Mouse (Mus musculus): Measurements from ENCODE around the gene Tmem132c.

Gene Tmem132c

DNA sequence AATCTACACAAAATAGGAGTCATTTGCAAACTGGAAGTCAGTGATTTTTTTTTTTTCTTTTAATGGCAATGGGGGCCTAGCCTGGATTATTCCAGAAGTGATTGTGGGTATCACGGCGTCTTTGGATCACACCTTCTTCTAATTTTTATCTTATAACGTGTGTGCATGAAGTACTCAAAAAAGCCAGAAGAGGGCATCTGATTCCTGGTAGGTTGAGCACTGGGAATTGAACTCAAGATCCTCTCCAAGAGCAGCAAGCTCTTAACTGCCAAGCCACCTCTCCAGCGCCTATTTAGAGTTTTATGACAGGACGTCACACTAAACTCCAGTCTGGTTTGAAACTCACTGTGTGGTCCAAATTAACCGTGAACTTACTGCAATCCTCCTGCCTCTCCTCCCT is 346.2 kb downstream of the Tmem132c start:
- peaks cover 15% of the 10 kb centered on the region for H3K36me3 ChIP-seq (ENCODE audit: insufficient read depth, low read length)
- H3K4me1 ChIP-seq (replicated peaks; ENCODE audit: low read depth, low read length) = peaks cover 13% of the 10 kb centered on the region
- H3K27me3 ChIP-seq (ENCODE audit: insufficient read depth, low read length) = no peaks in the 10 kb centered on the region
- no peak overlapping the region for H3K4me3 ChIP-seq (replicated peaks; ENCODE audit: low read length)
- H3K9me3 ChIP-seq (ENCODE audit: low read length) = no peaks in the 10 kb centered on the region
- TF ChIP-seq NANOG (IDR thresholded peaks at IDR 0.05; ENCODE audit: borderline replicate concordance, low read length) (no peak), CTCF (conservative IDR thresholded peaks at IDR 0.05; ENCODE audit: low read length) (peak; percentile 40), POU5F1 (IDR thresholded peaks at IDR 0.05; ENCODE audit: borderline replicate concordance, low read length) (no peak)

DNA sequence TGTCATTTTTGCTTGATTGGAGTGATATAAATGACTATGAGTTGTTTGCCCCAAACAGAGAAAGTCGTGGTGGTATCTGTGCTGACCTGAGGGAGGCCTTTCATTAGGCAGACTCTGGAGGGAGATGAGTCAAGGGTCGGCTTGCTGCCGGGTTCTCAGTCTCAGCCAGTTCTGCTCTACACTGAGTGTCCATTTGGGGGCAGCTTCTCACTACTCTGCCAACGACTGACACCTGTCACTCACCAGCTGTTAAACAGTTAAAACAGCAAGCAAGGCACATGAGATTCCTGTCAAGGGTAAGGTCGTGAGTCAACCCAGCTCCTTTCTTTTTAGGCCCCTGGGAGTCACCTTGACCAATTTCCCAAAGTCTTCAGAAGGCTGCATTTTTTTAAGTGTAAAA is 350.8 kb downstream of the Tmem132c start:
- no peak for TF ChIP-seq CTCF (conservative IDR thresholded peaks at IDR 0.05; ENCODE audit: low read length)
- TF ChIP-seq POU5F1 (IDR thresholded peaks at IDR 0.05; ENCODE audit: borderline replicate concordance, low read length) = no peak
- no peak for TF ChIP-seq NANOG (IDR thresholded peaks at IDR 0.05; ENCODE audit: borderline replicate concordance, low read length)
- peaks cover 40% of the 10 kb centered on the region for H3K4me1 ChIP-seq (replicated peaks; ENCODE audit: low read depth, low read length)
- no peak overlapping the region for H3K4me3 ChIP-seq (replicated peaks; ENCODE audit: low read length)
- no peaks in the 10 kb centered on the region for H3K27me3 ChIP-seq (ENCODE audit: insufficient read depth, low read length)
- H3K9me3 ChIP-seq (ENCODE audit: low read length) = no peaks in the 10 kb centered on the region
- peaks cover 61% of the 10 kb centered on the region for H3K36me3 ChIP-seq (ENCODE audit: insufficient read depth, low read length)

DNA sequence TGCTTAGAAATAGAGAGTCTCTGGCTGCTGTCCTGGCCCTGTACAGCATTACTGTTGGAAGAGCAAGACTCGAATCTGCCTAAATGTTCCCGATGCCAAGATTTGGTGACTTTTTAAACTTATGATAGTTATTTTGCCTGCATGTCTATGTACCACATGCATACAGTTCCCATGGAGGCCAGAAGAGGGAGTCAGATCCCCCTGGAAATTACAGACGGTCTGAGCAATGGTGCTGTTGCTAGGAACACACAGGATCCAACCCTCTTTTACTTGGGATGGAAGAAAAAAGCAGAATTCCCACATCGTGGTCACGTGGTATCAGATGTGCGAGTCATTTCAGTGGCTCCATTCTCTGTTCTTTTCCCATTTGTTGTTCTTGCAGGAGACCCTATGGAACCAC is 351.2 kb downstream of the Tmem132c start:
- TF ChIP-seq CTCF (conservative IDR thresholded peaks at IDR 0.05; ENCODE audit: low read length) = peak; percentile 59
- no peak for TF ChIP-seq POU5F1 (IDR thresholded peaks at IDR 0.05; ENCODE audit: borderline replicate concordance, low read length)

DNA sequence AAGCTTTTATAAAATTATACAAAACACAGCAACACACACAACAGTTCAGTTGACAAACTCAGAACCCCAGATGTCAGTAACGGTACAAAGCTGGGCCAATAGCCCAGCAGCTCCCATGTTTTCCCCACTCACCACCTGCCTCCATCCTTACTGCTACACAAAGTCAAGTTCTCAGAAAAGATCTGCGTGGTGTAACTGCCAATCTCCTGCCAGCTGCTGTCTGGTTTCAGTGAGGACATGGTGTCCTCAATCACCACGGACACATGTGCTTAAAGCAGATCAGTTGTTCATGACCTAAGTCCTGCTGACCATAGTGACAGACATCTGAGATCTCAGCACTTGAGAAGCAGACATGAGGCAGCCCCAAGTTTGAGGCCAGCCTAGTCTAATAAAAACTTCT is 354.1 kb downstream of the Tmem132c start:
- H3K4me3 ChIP-seq (replicated peaks; ENCODE audit: low read length) = no peak overlapping the region
- TF ChIP-seq POU5F1 (IDR thresholded peaks at IDR 0.05; ENCODE audit: borderline replicate concordance, low read length) (no peak), NANOG (IDR thresholded peaks at IDR 0.05; ENCODE audit: borderline replicate concordance, low read length) (no peak), CTCF (conservative IDR thresholded peaks at IDR 0.05; ENCODE audit: low read length) (no peak)
- no peaks in the 10 kb centered on the region for H3K27me3 ChIP-seq (ENCODE audit: insufficient read depth, low read length)
- H3K9me3 ChIP-seq (ENCODE audit: low read length) = no peaks in the 10 kb centered on the region
- H3K4me1 ChIP-seq (replicated peaks; ENCODE audit: low read depth, low read length) = peaks cover 40% of the 10 kb centered on the region
- peaks cover 93% of the 10 kb centered on the region for H3K36me3 ChIP-seq (ENCODE audit: insufficient read depth, low read length)

More for the DNA sequence above, 351.2 kb downstream of the Tmem132c start:
- H3K36me3 ChIP-seq (ENCODE audit: insufficient read depth, low read length) = peaks cover 65% of the 10 kb centered on the region
- no peaks in the 10 kb centered on the region for H3K9me3 ChIP-seq (ENCODE audit: low read length)
- H3K4me3 ChIP-seq (replicated peaks; ENCODE audit: low read length) = no peak overlapping the region
- H3K4me1 ChIP-seq (replicated peaks; ENCODE audit: low read depth, low read length) = peaks cover 40% of the 10 kb centered on the region
- H3K27me3 ChIP-seq (ENCODE audit: insufficient read depth, low read length) = no peaks in the 10 kb centered on the region

DNA sequence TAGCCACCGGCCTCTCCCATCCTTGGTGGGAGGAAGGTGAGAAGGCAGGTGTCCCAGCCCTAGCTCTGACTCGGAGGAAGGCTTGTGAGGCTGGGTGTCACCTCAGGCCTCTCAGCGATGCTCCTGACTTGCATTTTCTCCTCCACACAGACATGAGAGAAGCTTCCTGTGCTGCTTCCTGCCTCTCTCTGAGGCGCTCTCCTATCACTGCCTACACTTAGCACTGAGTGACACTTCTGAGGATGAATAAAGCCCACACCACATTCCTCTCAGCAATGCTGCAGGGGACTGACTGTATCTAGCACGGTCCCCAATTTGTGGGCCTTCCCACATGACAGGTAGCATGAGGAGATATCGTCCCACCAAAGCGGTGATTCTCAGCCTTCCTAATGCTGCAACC is 355.3 kb downstream of the Tmem132c start:
- H3K36me3 ChIP-seq (ENCODE audit: insufficient read depth, low read length) = peaks cover 99% of the 10 kb centered on the region
- H3K27me3 ChIP-seq (ENCODE audit: insufficient read depth, low read length) = no peaks in the 10 kb centered on the region
- H3K4me3 ChIP-seq (replicated peaks; ENCODE audit: low read length) = no peak overlapping the region
- H3K9me3 ChIP-seq (ENCODE audit: low read length) = no peaks in the 10 kb centered on the region
- TF ChIP-seq CTCF (conservative IDR thresholded peaks at IDR 0.05; ENCODE audit: low read length) (no peak), POU5F1 (IDR thresholded peaks at IDR 0.05; ENCODE audit: borderline replicate concordance, low read length) (no peak), NANOG (IDR thresholded peaks at IDR 0.05; ENCODE audit: borderline replicate concordance, low read length) (no peak)
- H3K4me1 ChIP-seq (replicated peaks; ENCODE audit: low read depth, low read length) = peaks cover 42% of the 10 kb centered on the region

DNA sequence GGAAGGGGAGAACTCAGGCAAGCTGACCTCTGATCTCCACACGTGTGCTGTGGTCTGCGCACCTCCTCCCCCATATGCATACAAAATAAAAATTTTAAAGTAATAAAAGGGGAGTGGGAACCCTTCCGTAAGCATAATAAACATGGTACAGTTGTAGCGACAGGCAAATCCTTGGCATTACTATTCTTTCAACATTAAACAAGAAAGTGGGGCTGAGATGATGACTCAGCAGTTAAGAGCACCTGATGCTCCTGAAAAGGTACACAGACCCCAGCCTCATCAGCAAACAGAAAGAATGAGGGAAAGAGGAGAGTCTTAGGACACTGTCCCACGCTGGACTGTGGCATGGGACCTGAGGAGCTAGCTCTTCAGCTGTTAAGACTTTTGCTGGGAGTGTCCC is 361.4 kb downstream of the Tmem132c start:
- Histone ChIP-seq H3K27me3 (ENCODE audit: insufficient read depth, low read length) (no peaks in the 10 kb centered on the region), H3K36me3 (ENCODE audit: insufficient read depth, low read length) (peaks cover 99% of the 10 kb centered on the region)
- no peak for TF ChIP-seq NANOG (IDR thresholded peaks at IDR 0.05; ENCODE audit: borderline replicate concordance, low read length)
- no peak for TF ChIP-seq POU5F1 (IDR thresholded peaks at IDR 0.05; ENCODE audit: borderline replicate concordance, low read length)
- TF ChIP-seq CTCF (conservative IDR thresholded peaks at IDR 0.05; ENCODE audit: low read length) = no peak

DNA sequence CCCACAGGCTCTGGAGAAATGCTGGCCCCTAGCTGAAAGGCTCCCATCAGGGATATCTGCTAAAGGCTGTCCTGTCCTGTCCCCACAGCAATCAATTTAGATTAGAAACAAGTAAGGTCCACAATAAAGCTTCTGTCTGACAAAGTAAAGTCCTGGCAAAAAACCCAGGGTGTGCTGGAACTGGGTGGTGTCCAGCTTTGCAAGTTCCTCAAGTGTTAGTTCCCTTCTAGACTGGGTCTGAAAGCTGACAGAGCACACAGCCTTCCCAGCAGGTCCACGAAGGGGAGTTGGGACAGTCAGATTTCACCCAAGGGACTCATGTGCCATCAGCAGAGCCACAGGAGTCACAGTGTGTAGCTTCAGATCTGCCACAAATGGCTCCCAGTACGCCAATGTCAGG is 365.9 kb downstream of the Tmem132c start:
- Histone ChIP-seq H3K27me3 (ENCODE audit: insufficient read depth, low read length) (no peaks in the 10 kb centered on the region), H3K4me3 (replicated peaks; ENCODE audit: low read length) (no peak overlapping the region), H3K9me3 (ENCODE audit: low read length) (no peaks in the 10 kb centered on the region), H3K4me1 (replicated peaks; ENCODE audit: low read depth, low read length) (peaks cover 63% of the 10 kb centered on the region), H3K36me3 (ENCODE audit: insufficient read depth, low read length) (peaks cover 87% of the 10 kb centered on the region)
- no peak for TF ChIP-seq NANOG (IDR thresholded peaks at IDR 0.05; ENCODE audit: borderline replicate concordance, low read length)
- TF ChIP-seq CTCF (conservative IDR thresholded peaks at IDR 0.05; ENCODE audit: low read length) = no peak
- TF ChIP-seq POU5F1 (IDR thresholded peaks at IDR 0.05; ENCODE audit: borderline replicate concordance, low read length) = no peak

More for the DNA sequence above, 361.4 kb downstream of the Tmem132c start:
- Histone ChIP-seq H3K4me1 (replicated peaks; ENCODE audit: low read depth, low read length) (peaks cover 36% of the 10 kb centered on the region), H3K4me3 (replicated peaks; ENCODE audit: low read length) (no peak overlapping the region), H3K9me3 (ENCODE audit: low read length) (no peaks in the 10 kb centered on the region)

DNA sequence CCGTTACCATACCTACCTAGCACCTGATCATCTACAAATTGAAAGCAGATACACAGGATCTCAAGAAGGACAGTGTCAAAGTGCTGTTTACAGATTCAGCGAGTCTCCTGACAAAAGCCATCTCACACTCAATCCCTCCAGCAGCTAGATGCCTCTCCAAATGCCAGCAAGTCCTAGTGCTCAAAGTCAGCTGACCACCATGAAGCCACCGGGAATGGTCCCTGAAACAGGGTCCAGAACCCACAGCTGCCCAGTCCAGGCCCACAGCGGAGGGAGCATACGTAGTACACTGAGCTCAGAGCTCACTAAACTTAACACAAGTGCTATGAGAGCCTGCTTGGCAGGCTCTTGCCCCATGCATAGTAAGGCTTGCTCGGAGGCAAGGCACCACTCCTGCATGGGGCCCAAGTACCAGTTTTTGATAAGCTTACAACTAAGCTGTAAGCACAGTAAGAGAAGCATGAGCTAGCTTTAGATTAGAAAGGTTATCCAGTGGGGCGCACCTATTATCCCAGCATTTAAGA is 367.6 kb downstream of the Tmem132c start:
- Histone ChIP-seq H3K27me3 (ENCODE audit: insufficient read depth, low read length) (no peaks in the 10 kb centered on the region), H3K9me3 (ENCODE audit: low read length) (no peaks in the 10 kb centered on the region), H3K4me3 (replicated peaks; ENCODE audit: low read length) (no peak overlapping the region), H3K36me3 (ENCODE audit: insufficient read depth, low read length) (peaks cover 82% of the 10 kb centered on the region), H3K4me1 (replicated peaks; ENCODE audit: low read depth, low read length) (peaks cover 66% of the 10 kb centered on the region)
- no peak for TF ChIP-seq CTCF (conservative IDR thresholded peaks at IDR 0.05; ENCODE audit: low read length)
- TF ChIP-seq NANOG (IDR thresholded peaks at IDR 0.05; ENCODE audit: borderline replicate concordance, low read length) = no peak
- no peak for TF ChIP-seq POU5F1 (IDR thresholded peaks at IDR 0.05; ENCODE audit: borderline replicate concordance, low read length)

All from E14TG2a.4 (cell line).